Mouse (Mus musculus): Measurements from ENCODE around the gene Sec61a2. TPM values are rescaled to one million over a fixed set of nuclear protein-coding genes. Genes with fewer than 3 reads are reported as not detected.

Gene Sec61a2
- polyA plus RNA-seq, 1 experiment: 103 TPM

DNA sequence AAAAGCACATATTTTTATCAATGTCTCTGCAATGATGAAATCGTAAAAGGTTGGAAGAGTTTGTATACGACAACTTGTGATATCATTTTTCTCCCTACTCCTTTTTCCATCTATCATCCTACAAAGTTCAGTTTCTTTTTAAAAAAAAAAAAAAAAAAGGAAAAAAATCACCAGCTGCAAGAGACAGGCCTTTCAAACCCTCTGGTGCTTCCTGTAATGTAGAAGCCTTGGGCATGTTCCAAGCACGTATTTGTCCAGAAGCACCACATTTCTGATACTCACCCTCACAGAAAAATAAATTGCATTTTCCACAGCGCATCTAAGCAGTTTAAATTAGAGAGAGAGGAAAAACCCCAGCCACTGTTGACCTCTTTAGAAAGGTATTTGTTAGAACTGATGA lies 49.4 kb downstream of the Sec61a2 start:
- Histone ChIP-seq H3K9ac (ENCODE audit: low read depth, poor library complexity, severe bottlenecking) (peak overlapping the region; percentile 72), H3K9me3 (replicated peaks; ENCODE audit: control insufficient read depth, insufficient read depth, low read length, poor library complexity, severe bottlenecking) (no peaks in the 10 kb centered on the region), H3K4me3 (ENCODE audit: low read depth, low read length) (peak overlapping the region; percentile 85), H3K4me1 (ENCODE audit: control insufficient read depth, insufficient read depth, low read length) (no peaks in the 10 kb centered on the region), H3K27ac (ENCODE audit: insufficient read depth, low read length) (no peak overlapping the region), H3K36me3 (ENCODE audit: control insufficient read depth, insufficient read depth, low read length, poor library complexity, severe bottlenecking) (peaks cover 11% of the 10 kb centered on the region; the same call in 1 of the 2 replicates), H3K27me3 (ENCODE audit: control insufficient read depth, insufficient read depth, low read length, poor library complexity, severe bottlenecking) (no peaks in the 10 kb centered on the region)
- TF ChIP-seq CTCF (IDR thresholded peaks at IDR 0.05; ENCODE audit: low read depth, low read length) (no peak), POLR2A (IDR thresholded peaks at IDR 0.05; ENCODE audit: insufficient read depth, low read length) (no peak), EP300 (IDR thresholded peaks at IDR 0.05; ENCODE audit: insufficient read depth, low read depth, low read length) (no peak)

DNA sequence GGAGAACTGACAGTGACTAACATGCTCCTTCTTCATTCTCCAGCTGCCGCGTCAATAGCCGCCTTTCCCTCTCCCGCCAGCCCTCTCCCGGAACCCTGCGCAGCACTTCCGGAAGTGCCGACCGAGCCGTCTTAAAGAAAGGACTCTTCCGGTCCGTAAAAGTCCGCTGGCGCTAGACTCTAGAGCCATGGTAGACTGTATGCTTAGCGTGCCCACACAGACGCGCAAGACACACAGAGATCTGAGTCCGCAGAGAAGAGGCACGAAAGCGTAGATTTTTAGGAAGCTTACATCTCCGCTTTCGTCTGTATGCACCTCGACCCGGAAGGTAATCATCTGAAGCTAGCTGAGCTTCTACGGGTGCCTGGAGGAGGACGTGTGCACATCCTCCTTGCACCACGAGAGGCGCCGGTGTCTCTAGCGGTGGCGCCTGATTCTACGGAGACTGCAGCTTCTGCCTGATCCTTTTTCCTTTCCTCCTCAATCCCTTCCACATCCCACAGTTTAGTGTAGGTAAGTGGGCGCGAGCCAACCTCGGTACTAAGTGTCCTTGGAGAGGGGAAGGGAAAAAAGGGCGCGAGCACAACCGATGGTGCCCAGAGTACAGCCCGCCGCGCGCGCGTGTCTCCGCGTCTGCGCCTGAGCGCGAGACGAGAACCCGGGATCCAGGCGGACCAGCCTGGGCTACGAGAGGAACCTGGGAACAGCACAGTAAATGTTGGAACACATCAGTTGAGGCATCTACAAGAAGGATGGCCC lies 50.2 kb downstream of the Sec61a2 start, which contains the start of the genes Nudt5 and Cdc123:
TSS of gene Nudt5 (plus strand) at position 147 of the 759 bp plus-strand sequence.
TSS of gene Cdc123 (minus strand) at position 292 of the 759 bp plus-strand sequence.
- peak within 1 kb of the TSS; percentile 63; the same call in 1 of the 2 replicates for H3K27ac ChIP-seq (ENCODE audit: insufficient read depth, low read length)
- H3K4me3 ChIP-seq (ENCODE audit: low read depth, low read length): peak within 1 kb of the TSS; percentile 85
- H3K4me1 ChIP-seq (ENCODE audit: control insufficient read depth, insufficient read depth, low read length): no peaks in the 10 kb centered on the region
- TF ChIP-seq POLR2A (IDR thresholded peaks at IDR 0.05; ENCODE audit: insufficient read depth, low read length) (no peak), CTCF (IDR thresholded peaks at IDR 0.05; ENCODE audit: low read depth, low read length) (peak; percentile 44)
- peak within 1 kb of the TSS; percentile 72 for H3K9ac ChIP-seq (ENCODE audit: low read depth, poor library complexity, severe bottlenecking)
- no peaks in the 10 kb centered on the region for H3K9me3 ChIP-seq (replicated peaks; ENCODE audit: control insufficient read depth, insufficient read depth, low read length, poor library complexity, severe bottlenecking)
- peaks cover 12% of the 10 kb centered on the region; the same call in 1 of the 2 replicates for H3K36me3 ChIP-seq (ENCODE audit: control insufficient read depth, insufficient read depth, low read length, poor library complexity, severe bottlenecking)
- H3K27me3 ChIP-seq (ENCODE audit: control insufficient read depth, insufficient read depth, low read length, poor library complexity, severe bottlenecking): no peaks in the 10 kb centered on the region

GRCm38 (mm10) chr2:5844181-5844872 lies 50.9 kb downstream of the Sec61a2 start:
- H3K9ac ChIP-seq (ENCODE audit: low read depth, poor library complexity, severe bottlenecking): peak overlapping the region; percentile 72
- H3K4me1 ChIP-seq (ENCODE audit: control insufficient read depth, insufficient read depth, low read length): no peaks in the 10 kb centered on the region
- no peak for TF ChIP-seq CTCF (IDR thresholded peaks at IDR 0.05; ENCODE audit: low read depth, low read length)
- no peak for TF ChIP-seq POLR2A (IDR thresholded peaks at IDR 0.05; ENCODE audit: insufficient read depth, low read length)
- TF ChIP-seq EP300 (IDR thresholded peaks at IDR 0.05; ENCODE audit: insufficient read depth, low read depth, low read length): no peak
- no peaks in the 10 kb centered on the region for H3K27me3 ChIP-seq (ENCODE audit: control insufficient read depth, insufficient read depth, low read length, poor library complexity, severe bottlenecking)
- H3K36me3 ChIP-seq (ENCODE audit: control insufficient read depth, insufficient read depth, low read length, poor library complexity, severe bottlenecking): peaks cover 15% of the 10 kb centered on the region; the same call in 1 of the 2 replicates
- H3K9me3 ChIP-seq (replicated peaks; ENCODE audit: control insufficient read depth, insufficient read depth, low read length, poor library complexity, severe bottlenecking): no peaks in the 10 kb centered on the region
- H3K4me3 ChIP-seq (ENCODE audit: low read depth, low read length): peak overlapping the region; percentile 85
- peak overlapping the region; percentile 3; the same call in 1 of the 2 replicates for H3K27ac ChIP-seq (ENCODE audit: insufficient read depth, low read length)

GRCm38 (mm10) chr2:5840815-5841214 lies 54.4 kb downstream of the Sec61a2 start:
- H3K4me3 ChIP-seq (ENCODE audit: low read depth, low read length): no peak overlapping the region
- H3K36me3 ChIP-seq (ENCODE audit: control insufficient read depth, insufficient read depth, low read length, poor library complexity, severe bottlenecking): peaks cover 15% of the 10 kb centered on the region; the same call in 1 of the 2 replicates
- no peaks in the 10 kb centered on the region for H3K27me3 ChIP-seq (ENCODE audit: control insufficient read depth, insufficient read depth, low read length, poor library complexity, severe bottlenecking)
- H3K4me1 ChIP-seq (ENCODE audit: control insufficient read depth, insufficient read depth, low read length): peaks cover 1% of the 10 kb centered on the region
- TF ChIP-seq POLR2A (IDR thresholded peaks at IDR 0.05; ENCODE audit: insufficient read depth, low read length) (no peak), CTCF (IDR thresholded peaks at IDR 0.05; ENCODE audit: low read depth, low read length) (no peak), EP300 (IDR thresholded peaks at IDR 0.05; ENCODE audit: insufficient read depth, low read depth, low read length) (no peak)
- H3K9ac ChIP-seq (ENCODE audit: low read depth, poor library complexity, severe bottlenecking): no peak overlapping the region
- no peak overlapping the region for H3K27ac ChIP-seq (ENCODE audit: insufficient read depth, low read length)
- no peaks in the 10 kb centered on the region for H3K9me3 ChIP-seq (replicated peaks; ENCODE audit: control insufficient read depth, insufficient read depth, low read length, poor library complexity, severe bottlenecking)

- Histone ChIP-seq H3K36me3 (ENCODE audit: control insufficient read depth, insufficient read depth, low read length, poor library complexity, severe bottlenecking) (peaks cover 7% of the 10 kb centered on the region), H3K9me3 (replicated peaks; ENCODE audit: control insufficient read depth, insufficient read depth, low read length, poor library complexity, severe bottlenecking) (no peaks in the 10 kb centered on the region), H3K4me3 (ENCODE audit: low read depth, low read length) (no peak overlapping the region), H3K27me3 (ENCODE audit: control insufficient read depth, insufficient read depth, low read length, poor library complexity, severe bottlenecking) (no peaks in the 10 kb centered on the region), H3K4me1 (ENCODE audit: control insufficient read depth, insufficient read depth, low read length) (no peaks in the 10 kb centered on the region), H3K27ac (ENCODE audit: insufficient read depth, low read length) (no peak overlapping the region), H3K9ac (ENCODE audit: low read depth, poor library complexity, severe bottlenecking) (no peak overlapping the region)
- TF ChIP-seq POLR2A (IDR thresholded peaks at IDR 0.05; ENCODE audit: insufficient read depth, low read length): no peak
- TF ChIP-seq CTCF (IDR thresholded peaks at IDR 0.05; ENCODE audit: low read depth, low read length): no peak
- TF ChIP-seq EP300 (IDR thresholded peaks at IDR 0.05; ENCODE audit: insufficient read depth, low read depth, low read length): no peak
These were observed 69.8 kb downstream of the Sec61a2 start for GRCm38 (mm10) chr2:5825265-5825913.

Measured in ES-Bruce4 (cell line).